ENCODE assay signal across 7 mouse cellular contexts in genomic region chr2:71965476-71965875, GRCm38 (mm10). TPM values are rescaled to one million over a fixed set of nuclear protein-coding genes. Genes with fewer than 3 reads are reported as not detected.
DNase-seq lines count a peak whose midpoint lies in the region; ATAC-seq and TF ChIP-seq lines count a peak whose summit lies in the region.

No protein-coding gene starts in this region.

- no peaks in the 10 kb centered on the region for H3K79me2 ChIP-seq in liver, adult 2 months (ENCODE audit: control insufficient read depth, insufficient read depth, low read length)

- no peak for TF ChIP-seq EP300 in liver, postnatal 0 days (IDR thresholded peaks at IDR 0.05; ENCODE audit: low read depth)

- H3K9me3 ChIP-seq in liver, embryonic 12.5 days (replicated peaks), result no peaks in the 10 kb centered on the region
- H3K9me3 ChIP-seq in liver, postnatal 0 days (ENCODE audit: low read length), result no peaks in the 10 kb centered on the region

- H3K27ac ChIP-seq in liver, adult 2 months (replicated peaks; ENCODE audit: insufficient read depth, low read depth, low read length), result no peak overlapping the region
- H3K27ac ChIP-seq in liver, embryonic 12.5 days, result no peak overlapping the region
- H3K27ac ChIP-seq in liver, postnatal 0 days (ENCODE audit: low read depth), result no peak overlapping the region
- H3K27ac ChIP-seq in thymus, adult 2 months (ENCODE audit: control insufficient read depth, insufficient read depth, low read length), result no peak overlapping the region

- H3K36me3 ChIP-seq in liver, adult 2 months (ENCODE audit: control insufficient read depth, insufficient read depth, low read length), result no peaks in the 10 kb centered on the region
- no peaks in the 10 kb centered on the region for H3K36me3 ChIP-seq in liver, embryonic 12.5 days
- H3K36me3 ChIP-seq in liver, postnatal 0 days (replicated peaks; ENCODE audit: insufficient read depth, low read length), result no peaks in the 10 kb centered on the region
- H3K36me3 ChIP-seq in thymus, adult 2 months (ENCODE audit: control insufficient read depth, insufficient read depth, low read length), result no peaks in the 10 kb centered on the region

- no peaks in the 10 kb centered on the region for H3K27me3 ChIP-seq in liver, adult 2 months (ENCODE audit: control insufficient read depth, insufficient read depth, low read length)
- no peaks in the 10 kb centered on the region for H3K27me3 ChIP-seq in liver, embryonic 12.5 days (replicated peaks)
- H3K27me3 ChIP-seq in liver, postnatal 0 days (ENCODE audit: insufficient read depth, low read length), result no peaks in the 10 kb centered on the region
- H3K27me3 ChIP-seq in thymus, adult 2 months (ENCODE audit: control insufficient read depth, insufficient read depth, low read length), result no peaks in the 10 kb centered on the region

- peak; percentile 83 for TF ChIP-seq CTCF in liver, adult 2 months (IDR thresholded peaks at IDR 0.05; ENCODE audit: low read depth, low read length)
- peak; percentile 78 for TF ChIP-seq CTCF in liver, postnatal 0 days (IDR thresholded peaks at IDR 0.05; ENCODE audit: low read depth)
- TF ChIP-seq CTCF in thymus, adult 2 months (IDR thresholded peaks at IDR 0.05; ENCODE audit: borderline replicate concordance, control insufficient read depth, extremely low read depth, insufficient read depth, low read length, poor library complexity), result peak; percentile 87; the same call in 1 of the 2 replicates

- peak; percentile 33 for DNase-seq in liver, adult 2 months (ENCODE audit: extremely low read depth, low read depth, low spot score)
- DNase-seq in WW6 (ENCODE audit: low read depth, low spot score), result peak; percentile 48
- DNase-seq in cerebellum, adult 8-10 months, result peak; percentile 62
- peak; percentile 58 for DNase-seq in liver, postnatal 0 days
- peak; percentile 51 for DNase-seq in thymus, adult 2 months
- no peak for DNase-seq in frontal cortex, postnatal 36 days (ENCODE audit: low spot score in 2 of 2)

- no peak overlapping the region for H3K4me3 ChIP-seq in liver, adult 2 months (ENCODE audit: insufficient read depth, low read depth, low read length)
- no peak overlapping the region for H3K4me3 ChIP-seq in liver, embryonic 12.5 days
- no peak overlapping the region for H3K4me3 ChIP-seq in liver, postnatal 0 days (ENCODE audit: low read depth, low read length)
- H3K4me3 ChIP-seq in thymus, adult 2 months (ENCODE audit: control insufficient read depth, insufficient read depth, low read length), result no peak overlapping the region

- H3K4me1 ChIP-seq in liver, adult 2 months (ENCODE audit: control insufficient read depth, insufficient read depth, low read length), result no peaks in the 10 kb centered on the region
- no peaks in the 10 kb centered on the region for H3K4me1 ChIP-seq in liver, embryonic 12.5 days
- H3K4me1 ChIP-seq in liver, postnatal 0 days (ENCODE audit: insufficient read depth), result no peaks in the 10 kb centered on the region
- no peaks in the 10 kb centered on the region for H3K4me1 ChIP-seq in thymus, adult 2 months (replicated peaks; ENCODE audit: control insufficient read depth, insufficient read depth, low read length)

- no peak for TF ChIP-seq POLR2A in liver, adult 2 months (IDR thresholded peaks at IDR 0.05; ENCODE audit: extremely low read depth, insufficient read depth, low read length)
- no peak for TF ChIP-seq POLR2A in thymus, adult 2 months (IDR thresholded peaks at IDR 0.05; ENCODE audit: control insufficient read depth, extremely low read depth, insufficient read depth, low read length, poor library complexity)

- H3K4me2 ChIP-seq in liver, embryonic 12.5 days, result no peak overlapping the region
- no peak overlapping the region for H3K4me2 ChIP-seq in liver, postnatal 0 days (ENCODE audit: low read depth, low read length)

- 89% methylated on average over 4 of the region's 4 CpGs for WGBS in liver, adult 2 months
- WGBS in liver, embryonic 12.5 days (ENCODE audit: insufficient replicate concordance), result 66% methylated on average over 4 of the region's 4 CpGs
- 64% methylated on average over 4 of the region's 4 CpGs for WGBS in liver, postnatal 0 days (ENCODE audit: insufficient replicate concordance)
- WGBS in thymus, adult 2 months, result 76% methylated on average over 4 of the region's 4 CpGs

- no peak for ATAC-seq in liver, embryonic 12.5 days
- no peak for ATAC-seq in liver, postnatal 0 days

- H3K9ac ChIP-seq in liver, adult 2 months (ENCODE audit: low read depth, low read length), result no peak overlapping the region
- no peak overlapping the region for H3K9ac ChIP-seq in liver, embryonic 12.5 days
- H3K9ac ChIP-seq in liver, postnatal 0 days (replicated peaks), result no peak overlapping the region

RNA-seq across cellular contexts. Expression of gene Rapgef4, which starts 15.6 kb away (rescaled TPM):
- 185 and 223 TPM in 2 replicates for total RNA-seq in liver, adult 2 months (2014; rRNA removed)
- polyA plus RNA-seq in liver, adult 2 months (2012; rRNA removed), result 52.0 and 66.1 TPM in 2 replicates
- polyA plus RNA-seq in liver, embryonic 12.5 days (2016; fragmentation: Nextera tagmentation; extraction: Ambion mirVana), result 3.6 and 3.8 TPM in 2 replicates
- polyA plus RNA-seq in liver, postnatal 0 days (2015; fragmentation: Nextera tagmentation; extraction: Ambion mirVana), result 25.3 and 30.2 TPM in 2 replicates
- polyA plus RNA-seq in thymus, adult 2 months (2012; rRNA removed), result 8.3 and 9.2 TPM in 2 replicates

Comparison
In these comparisons a context has a peak if more than half of its experiments do, and no peak if none do; other contexts are left out.
1. DNase-seq: peak in liver, adult 2 months (single experiment), WW6 (single experiment), cerebellum, adult 8-10 months (single experiment), liver, postnatal 0 days (single experiment) and thymus, adult 2 months (single experiment); none in frontal cortex, postnatal 36 days (0 of 2).
2. Peak in every context shown above with its lines, with median percentiles within 50 percentile points of each other: CTCF ChIP-seq.